Mouse (Mus musculus) forebrain, postnatal 0 days (tissue): Measurements from ENCODE around the gene Cd80. TPM values are rescaled to one million over a fixed set of nuclear protein-coding genes. Genes with fewer than 3 reads are reported as not detected.
"Not testable (repeated sequence)": the region's sequence is repeated elsewhere in the genome, so short reads cannot be mapped to it uniquely, and the experiment has no call there.

Experiments
- ATAC-seq: fragments of 200-750 bp; cut with Nextera tagmentation; 2 replicates; pipeline ENCODE4 v1.8.0; 2017; ENCODE audit warnings: mild to moderate bottlenecking, moderate library complexity
- DNase-seq: peaks from one replicate; pipeline ENCODE4 v3.0.0-alpha.2; 2015
- H3K27ac ChIP-seq: fragments of 300-500 bp; sonication (generic); 2 replicates; pipeline ENCODE4 v1.5.1; 2014; ENCODE audit warnings: low read depth, mild to moderate bottlenecking, antibody characterized with exemption, low read length, moderate library complexity, mixed read lengths
- H3K27me3 ChIP-seq: fragments of 300-500 bp; sonication (generic); 2 replicates; pipeline ENCODE4 v1.6.1; 2014; ENCODE audit warnings: mild to moderate bottlenecking, low read length, mixed read lengths; ENCODE audit not compliant: insufficient read depth
- H3K36me3 ChIP-seq: fragments of 300-500 bp; sonication (generic); 2 replicates; pipeline ENCODE4 v1.6.1; 2014; ENCODE audit warnings: mild to moderate bottlenecking, moderate library complexity; ENCODE audit not compliant: insufficient read depth
- H3K4me1 ChIP-seq: fragments of 300-500 bp; sonication (generic); 2 replicates; pipeline ENCODE4 v1.6.1; 2014; ENCODE audit warnings: antibody characterized with exemption; ENCODE audit not compliant: insufficient read depth
- H3K4me2 ChIP-seq: fragments of 300-500 bp; sonication (generic); 2 replicates; pipeline ENCODE4 v1.6.1; 2014; ENCODE audit warnings: low read depth, mild to moderate bottlenecking, moderate library complexity
- H3K4me3 ChIP-seq: fragments of 300-500 bp; sonication (generic); 2 replicates; pipeline ENCODE4 v1.5.1; 2014; ENCODE audit warnings: low read depth, low read length, mixed read lengths
- H3K9ac ChIP-seq: fragments of 300-500 bp; sonication (generic); 2 replicates; pipeline ENCODE4 v1.6.1; 2014; ENCODE audit warnings: mild to moderate bottlenecking
- H3K9me3 ChIP-seq: fragments of 300-500 bp; sonication (generic); 2 replicates; pipeline ENCODE4 v1.6.1; 2016; ENCODE audit warnings: low read length
- CTCF ChIP-seq: sonication (generic); IDR thresholded peaks from 2 replicates; pipeline ENCODE4 v1.5.1; 2016; ENCODE audit warnings: antibody characterized with exemption, control low read depth, low read depth
- WGBS: fragments of 180-500 bp; shearing (Covaris S2); extraction: QIAGEN DNeasy Blood & Tissue Kit; methylation state at CpG from one replicate; pipeline ENCODE4 v1.1.7; 2014; 5-methylcytosine and 5-hydroxymethylcytosine counted together
- polyA plus RNA-seq: library from polyadenylated mRNA; unstranded; fragments of >200 nt; fragmentation: Nextera tagmentation; extraction: Ambion mirVana; gene quantifications from 2 replicates; pipeline ENCODE4 v1.2.1, GENCODE M21; 2015
- total RNA-seq: library from RNA; depleted of rRNA; stranded (reverse); fragments of >200 nt; gene quantifications from 2 replicates; pipeline ENCODE4 v1.2.3, GENCODE M21; 2014

The Cd80 gene
- total and polyA plus RNA-seq, 2 experiments from 2014 or later: 0.25 to 0.86 TPM

DNA sequence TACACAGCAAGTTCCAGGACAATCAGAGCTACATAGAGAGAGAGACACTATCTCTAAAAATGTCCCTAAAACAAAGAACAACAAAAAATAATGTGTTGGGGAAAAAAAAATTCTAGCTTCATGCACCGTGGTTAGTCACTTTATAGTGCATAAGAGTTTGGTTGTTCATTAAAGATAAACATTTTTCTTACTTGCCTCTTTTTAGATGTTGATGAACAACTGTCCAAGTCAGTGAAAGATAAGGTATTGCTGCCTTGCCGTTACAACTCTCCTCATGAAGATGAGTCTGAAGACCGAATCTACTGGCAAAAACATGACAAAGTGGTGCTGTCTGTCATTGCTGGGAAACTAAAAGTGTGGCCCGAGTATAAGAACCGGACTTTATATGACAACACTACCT is 18.3 kb downstream of the Cd80 start:
- H3K4me3 ChIP-seq: no peak overlapping the region
- no peak overlapping the region for H3K27ac ChIP-seq
- H3K27me3 ChIP-seq: no peaks in the 10 kb centered on the region
- TF ChIP-seq CTCF: no peak
- no peaks in the 10 kb centered on the region for H3K36me3 ChIP-seq
- DNase-seq (no peak), ATAC-seq (no peak)
- H3K9me3 ChIP-seq: no peaks in the 10 kb centered on the region
- no peak overlapping the region for H3K4me2 ChIP-seq
- H3K9ac ChIP-seq: no peak overlapping the region
- H3K4me1 ChIP-seq: no peaks in the 10 kb centered on the region
- WGBS: 91% methylated on average over 5 of the region's 5 CpGs

DNA sequence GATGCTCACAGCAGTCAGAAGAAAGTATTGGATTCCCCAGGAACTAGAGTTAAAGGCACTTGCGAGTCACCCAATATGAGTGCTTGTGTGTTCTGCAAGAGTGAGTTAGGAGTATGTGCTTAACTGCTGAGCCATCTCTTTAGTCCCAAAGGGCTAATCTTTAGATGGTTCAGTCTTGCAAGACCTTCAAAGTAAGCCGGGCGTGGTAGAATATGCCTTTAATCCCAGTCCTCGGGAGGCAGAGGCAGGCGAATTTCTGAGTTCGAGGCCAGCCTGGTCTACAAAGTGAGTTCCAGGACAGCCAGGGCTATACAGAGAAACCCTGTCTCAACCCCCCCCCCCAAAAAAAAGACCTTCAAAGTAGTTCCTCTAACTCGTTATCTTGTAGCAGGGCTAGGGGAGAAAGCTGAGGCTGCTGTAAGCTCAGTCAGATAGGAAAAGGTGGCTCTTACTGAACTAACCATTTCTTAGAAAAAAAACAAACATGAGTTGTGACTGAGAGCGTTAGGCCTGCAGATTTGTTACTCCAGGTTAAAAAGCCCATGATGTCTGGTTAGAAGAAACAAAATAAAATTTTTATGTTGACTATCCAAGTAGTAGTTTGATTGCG is 19.4 kb downstream of the Cd80 start:
- Histone ChIP-seq H3K27me3 (no peaks in the 10 kb centered on the region), H3K4me3 (no peak overlapping the region), H3K27ac (no peak overlapping the region), H3K4me1 (no peaks in the 10 kb centered on the region), H3K4me2 (no peak overlapping the region), H3K9me3 (no peaks in the 10 kb centered on the region), H3K9ac (no peak overlapping the region), H3K36me3 (no peaks in the 10 kb centered on the region)
- ATAC-seq (no peak), DNase-seq (no peak)
- WGBS: 91% methylated on average over 9 of the region's 9 CpGs
- TF ChIP-seq CTCF: no peak

DNA sequence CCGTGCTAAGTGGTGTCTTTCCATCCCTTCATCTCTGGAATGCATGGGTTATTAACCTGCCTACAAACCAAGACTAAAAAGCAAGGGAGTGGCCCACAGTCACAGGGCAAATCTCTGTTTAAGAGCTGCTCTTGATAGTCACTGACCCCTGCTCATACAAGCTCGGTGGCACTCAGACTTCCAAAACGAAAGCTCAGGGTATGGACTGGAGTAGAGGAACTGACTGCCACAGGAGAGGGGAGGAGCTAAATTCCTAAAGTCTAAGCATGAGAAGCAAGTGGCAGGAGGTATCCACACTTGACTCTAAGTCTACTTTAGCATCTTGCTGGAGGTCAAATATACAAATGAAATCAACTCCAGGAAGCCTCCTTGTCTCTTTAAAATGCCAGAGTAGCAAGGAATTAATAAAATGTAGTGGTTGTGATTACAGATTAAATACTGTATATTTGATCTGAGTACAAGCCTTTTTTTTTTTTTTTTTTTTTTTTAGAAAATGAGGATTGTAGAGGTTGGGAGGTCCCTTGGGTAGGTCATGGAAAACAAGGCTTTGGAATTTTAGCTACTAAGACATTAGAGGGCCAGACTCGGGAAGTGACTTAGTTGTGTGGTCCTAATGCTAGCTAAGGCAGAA is 20.4 kb downstream of the Cd80 start:
- TF ChIP-seq CTCF: no peak
- H3K4me3 ChIP-seq: no peak overlapping the region
- 58% methylated on average over 4 of the region's 4 CpGs for WGBS

GRCm38 (mm10) chr16:38476312-38477240 is 21.2 kb downstream of the Cd80 start:
- 10% methylated on average over 34 of the region's 34 CpGs for WGBS
- Histone ChIP-seq H3K36me3 (no peaks in the 10 kb centered on the region), H3K27ac (no peak overlapping the region), H3K4me2 (peak overlapping the region; percentile 61), H3K4me3 (peak overlapping the region; percentile 30), H3K9me3 (no peaks in the 10 kb centered on the region), H3K4me1 (no peaks in the 10 kb centered on the region), H3K9ac (peak overlapping the region; percentile 51), H3K27me3 (no peaks in the 10 kb centered on the region)
- peak; percentile 78 for ATAC-seq
- DNase-seq: peak; percentile 53
- no peak for TF ChIP-seq CTCF

More for the DNA sequence above, 20.4 kb downstream of the Cd80 start:
- no peak for ATAC-seq
- no peaks in the 10 kb centered on the region for H3K36me3 ChIP-seq
- peak overlapping the region; percentile 61 for H3K4me2 ChIP-seq
- no peak overlapping the region for H3K27ac ChIP-seq
- no peak for DNase-seq
- no peaks in the 10 kb centered on the region for H3K4me1 ChIP-seq
- no peaks in the 10 kb centered on the region for H3K27me3 ChIP-seq
- no peak overlapping the region for H3K9ac ChIP-seq
- no peaks in the 10 kb centered on the region for H3K9me3 ChIP-seq

- H3K27me3 ChIP-seq, DNase-seq, H3K9me3 ChIP-seq, H3K4me1 ChIP-seq, ATAC-seq, H3K27ac ChIP-seq, H3K36me3 ChIP-seq: not testable (repeated sequence)
- 0 out of 2 replicates have a peak overlapping the region, but pooled peaks have one; percentile 51 for H3K9ac ChIP-seq
- WGBS: 61% methylated on average over 14 of the region's 14 CpGs
- H3K4me2 ChIP-seq: peak overlapping the region; percentile 61
- peak overlapping the region; percentile 30 for H3K4me3 ChIP-seq
Measured at GRCm38 (mm10) chr16:38477241-38477608, 21.9 kb downstream of the Cd80 start.

DNA sequence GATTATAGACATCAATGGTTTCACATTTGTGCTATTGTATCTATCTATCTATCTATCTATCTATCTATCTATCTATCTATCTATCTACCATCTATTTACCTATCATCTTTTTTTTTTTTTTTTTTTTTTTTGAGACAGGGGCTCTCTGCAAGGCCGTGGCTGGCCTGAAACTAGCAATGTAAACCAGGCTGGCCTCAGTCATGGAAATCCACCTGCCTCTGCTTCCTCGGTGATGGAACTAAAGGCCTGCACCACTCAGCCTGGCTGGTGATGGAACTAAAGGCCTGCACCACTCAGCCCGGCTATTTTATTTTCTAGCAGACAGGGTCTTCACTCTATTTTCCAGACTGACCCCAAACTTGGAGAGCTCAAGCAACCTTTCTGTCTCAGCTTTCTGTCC is 22.9 kb downstream of the Cd80 start:
- H3K27me3 ChIP-seq: no peaks in the 10 kb centered on the region
- no peak for DNase-seq
- H3K4me3 ChIP-seq: no peak overlapping the region
- no peak for TF ChIP-seq CTCF
- H3K4me1 ChIP-seq: no peaks in the 10 kb centered on the region
- H3K36me3 ChIP-seq: no peaks in the 10 kb centered on the region
- 94% methylated on average over 3 of the region's 3 CpGs for WGBS
- no peak overlapping the region for H3K4me2 ChIP-seq
- no peak overlapping the region for H3K9ac ChIP-seq
- no peaks in the 10 kb centered on the region for H3K9me3 ChIP-seq
- H3K27ac ChIP-seq: no peak overlapping the region
- no peak for ATAC-seq

DNA sequence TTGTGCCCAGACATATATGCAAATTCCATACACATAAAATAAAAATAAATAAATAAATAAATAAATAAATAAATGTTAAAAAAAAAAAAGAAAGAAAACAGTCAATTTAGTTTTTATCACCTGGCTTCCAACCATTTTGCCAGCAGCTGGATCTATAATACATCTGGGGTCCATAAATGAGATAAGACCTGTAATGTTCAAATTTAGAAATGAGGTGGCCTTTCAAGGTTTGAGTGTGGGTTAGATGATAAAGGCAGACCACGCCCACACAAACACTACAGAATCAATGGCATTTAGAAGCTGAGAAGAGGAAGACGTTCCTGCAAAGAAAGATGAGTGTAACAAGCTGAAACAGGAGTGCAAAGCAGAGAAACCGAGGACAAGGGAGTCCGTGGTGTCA is 26.0 kb downstream of the Cd80 start:
- 84% methylated on average over 4 of the region's 4 CpGs for WGBS
- no peak for TF ChIP-seq CTCF
- no peak overlapping the region for H3K27ac ChIP-seq
- no peak for DNase-seq
- H3K4me2 ChIP-seq: no peak overlapping the region
- no peaks in the 10 kb centered on the region for H3K9me3 ChIP-seq
- no peak overlapping the region for H3K4me3 ChIP-seq
- H3K36me3 ChIP-seq: no peaks in the 10 kb centered on the region
- ATAC-seq: no peak
- H3K9ac ChIP-seq: no peak overlapping the region
- no peaks in the 10 kb centered on the region for H3K4me1 ChIP-seq
- H3K27me3 ChIP-seq: no peaks in the 10 kb centered on the region
